Comparison of ENCODE assay signal across 11 mouse cellular contexts in genomic region chr4:140179576-140179975, GRCm38 (mm10).
DNase-seq lines count a peak whose midpoint lies in the region; ATAC-seq and TF ChIP-seq lines count a peak whose summit lies in the region.
"Had no signal": no experiment of that assay in that cellular context is flagged by ENCODE, and none has a peak within 500 bp of the region (broad histone marks: within the 10 kb centered on the region; RNA-seq: fewer than 3 reads in every experiment).

No protein-coding gene starts in this region.

- TF ChIP-seq EP300 in liver, postnatal 0 days (IDR thresholded peaks at IDR 0.05; ENCODE audit: low read depth): no peak

- WGBS in liver, postnatal 0 days (ENCODE audit: insufficient replicate concordance): 60% methylated on average over 6 of the region's 6 CpGs

- no peaks in the 10 kb centered on the region for H3K9me3 ChIP-seq in liver, postnatal 0 days (ENCODE audit: low read length)

- no peaks in the 10 kb centered on the region for H3K4me1 ChIP-seq in liver, postnatal 0 days (ENCODE audit: insufficient read depth)

- no peaks in the 10 kb centered on the region for H3K36me3 ChIP-seq in liver, postnatal 0 days (replicated peaks; ENCODE audit: insufficient read depth, low read length)
- H3K36me3 ChIP-seq: liver, embryonic 13.5 days had no signal

- no peak overlapping the region for H3K9ac ChIP-seq in liver, postnatal 0 days (replicated peaks)
- H3K9ac ChIP-seq: liver, embryonic 13.5 days had no signal

- ATAC-seq in frontal cortex, adult (ENCODE audit: low TSS enrichment): peak; percentile 38; the same call in 1 of the 2 replicates
- ATAC-seq in liver, postnatal 0 days: no peak

- H3K4me2 ChIP-seq in liver, postnatal 0 days (ENCODE audit: low read depth, low read length): no peak overlapping the region
- H3K4me2 ChIP-seq: liver, embryonic 13.5 days had no signal

- TF ChIP-seq CTCF in liver, postnatal 0 days (IDR thresholded peaks at IDR 0.05; ENCODE audit: low read depth): peak; percentile 18; the same call in 1 of the 2 replicates

- H3K4me3 ChIP-seq in liver, postnatal 0 days (ENCODE audit: low read depth, low read length): no peak overlapping the region
- H3K4me3 ChIP-seq: erythroblast, embryonic 14.5 days; liver, embryonic 13.5 days had no signal

- H3K27me3 ChIP-seq in liver, postnatal 0 days (ENCODE audit: insufficient read depth, low read length): peaks cover 3% of the 10 kb centered on the region; the same call in 1 of the 2 replicates

- H3K27ac ChIP-seq in liver, postnatal 0 days (ENCODE audit: low read depth): no peak overlapping the region
- H3K27ac ChIP-seq: liver, embryonic 13.5 days had no signal

- DNase-seq in frontal cortex, postnatal 25 days (ENCODE audit: low spot score in 2 of 2): no peak
- DNase-seq in liver, postnatal 0 days: no peak
- no peak for DNase-seq in liver
- DNase-seq in cerebellum, adult 18-20 months: peak; percentile 64 to 74
- peak; percentile 87 for DNase-seq in retina, postnatal 1 day
- no peak for DNase-seq in natural killer cell, adult 2 months (ENCODE audit: low spot score in 2 of 2)
- no peak for DNase-seq in thymus, postnatal 4 days
- DNase-seq: adrenal gland, postnatal 14 days; liver, embryonic 13.5 days had no signal

Comparison
In these comparisons a context has a peak if more than half of its experiments do, and no peak if none do; other contexts are left out.
1. DNase-seq: peak in cerebellum, adult 18-20 months (2 of 2) and retina, postnatal 1 day (single experiment); none in frontal cortex, postnatal 25 days (0 of 2), liver, postnatal 0 days (single experiment), liver (single experiment), natural killer cell, adult 2 months (0 of 2) and thymus, postnatal 4 days (single experiment).